Mouse (Mus musculus) neural tube, embryonic 13.5 days (tissue): ENCODE data around the gene Sec22a. TPM values are rescaled to one million over a fixed set of nuclear protein-coding genes. Genes with fewer than 3 reads are reported as not detected.
A peak's percentile ranks its signal among the peaks of the same experiment; 100 is the strongest.

Experiments used
- ATAC-seq: fragments of 200-750 bp; cut with Nextera tagmentation; 2 replicates; pipeline ENCODE4 v1.8.0; 2017; ENCODE audit warnings: low read depth, mild to moderate bottlenecking, moderate TSS enrichment, moderate library complexity
- H3K27ac ChIP-seq: fragments of 300-500 bp; sonication (generic); replicated peaks from 2 replicates; pipeline ENCODE4 v1.5.1; 2015; ENCODE audit warnings: moderate library complexity, mild to moderate bottlenecking, inconsistent platforms
- H3K27me3 ChIP-seq: fragments of 300-500 bp; sonication (generic); 2 replicates; pipeline ENCODE4 v1.6.1; 2015; ENCODE audit warnings: mild to moderate bottlenecking, inconsistent platforms
- H3K36me3 ChIP-seq: fragments of 300-500 bp; sonication (generic); 2 replicates; pipeline ENCODE4 v1.6.1; 2015; ENCODE audit warnings: mild to moderate bottlenecking, inconsistent platforms
- H3K4me1 ChIP-seq: fragments of 300-500 bp; sonication (generic); replicated peaks from 2 replicates; pipeline ENCODE4 v1.6.1; 2015; ENCODE audit warnings: inconsistent platforms
- H3K4me2 ChIP-seq: fragments of 300-500 bp; sonication (generic); 2 replicates; pipeline ENCODE4 v1.6.1; 2015; ENCODE audit warnings: inconsistent platforms, mild to moderate bottlenecking, moderate library complexity
- H3K4me3 ChIP-seq: fragments of 300-500 bp; sonication (generic); 2 replicates; pipeline ENCODE4 v1.5.1; 2015; ENCODE audit warnings: mild to moderate bottlenecking, inconsistent platforms
- H3K9ac ChIP-seq: fragments of 300-500 bp; sonication (generic); 2 replicates; pipeline ENCODE4 v1.6.1; 2015; ENCODE audit warnings: moderate library complexity, mild to moderate bottlenecking, inconsistent platforms
- H3K9me3 ChIP-seq: fragments of 300-500 bp; sonication (generic); 2 replicates; pipeline ENCODE4 v1.6.1; 2016; ENCODE audit warnings: inconsistent platforms
- WGBS: fragments of 180-500 bp; shearing (Covaris S2); methylation state at CpG from one replicate; pipeline ENCODE4 v1.1.7; 2015; 5-methylcytosine and 5-hydroxymethylcytosine counted together
- polyA plus RNA-seq: library from polyadenylated mRNA; unstranded; fragments of >200 nt; fragmentation: Nextera tagmentation; extraction: Ambion mirVana; gene quantifications from 2 replicates; pipeline ENCODE4 v1.2.1, GENCODE M21; 2015

Sec22a gene
- polyA plus RNA-seq, 1 experiment from 2014 or later, result 39.2 TPM

DNA sequence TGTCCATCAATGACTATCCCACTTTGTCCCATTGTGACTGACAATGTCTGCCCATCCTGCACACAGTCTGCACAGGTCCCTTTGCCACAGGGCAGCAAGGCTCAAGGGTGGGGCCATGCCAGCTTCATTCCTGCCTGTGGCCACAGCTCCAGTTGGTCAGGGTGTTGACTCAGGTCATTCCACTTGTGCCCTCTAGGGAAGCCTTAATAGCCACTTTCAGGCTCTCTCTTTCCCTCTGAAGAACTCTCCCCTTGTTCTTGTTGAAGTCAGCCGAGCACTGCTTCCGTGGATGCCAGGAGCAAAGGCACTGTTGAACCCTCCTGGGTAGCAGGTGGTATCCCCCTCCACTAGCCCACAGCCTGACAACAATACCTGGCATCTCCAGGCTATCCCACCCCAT, 81.3 kb downstream of the Sec22a start:
- no peak for ATAC-seq
- no peak overlapping the region for H3K27ac ChIP-seq
- no peaks in the 10 kb centered on the region for H3K27me3 ChIP-seq
- WGBS, result 85% methylated on average over 2 of the region's 2 CpGs
- no peak overlapping the region for H3K9ac ChIP-seq
- H3K4me2 ChIP-seq, result no peak overlapping the region
- H3K9me3 ChIP-seq, result no peaks in the 10 kb centered on the region
- no peaks in the 10 kb centered on the region for H3K4me1 ChIP-seq
- H3K36me3 ChIP-seq, result peaks cover 49% of the 10 kb centered on the region
- no peak overlapping the region for H3K4me3 ChIP-seq

DNA sequence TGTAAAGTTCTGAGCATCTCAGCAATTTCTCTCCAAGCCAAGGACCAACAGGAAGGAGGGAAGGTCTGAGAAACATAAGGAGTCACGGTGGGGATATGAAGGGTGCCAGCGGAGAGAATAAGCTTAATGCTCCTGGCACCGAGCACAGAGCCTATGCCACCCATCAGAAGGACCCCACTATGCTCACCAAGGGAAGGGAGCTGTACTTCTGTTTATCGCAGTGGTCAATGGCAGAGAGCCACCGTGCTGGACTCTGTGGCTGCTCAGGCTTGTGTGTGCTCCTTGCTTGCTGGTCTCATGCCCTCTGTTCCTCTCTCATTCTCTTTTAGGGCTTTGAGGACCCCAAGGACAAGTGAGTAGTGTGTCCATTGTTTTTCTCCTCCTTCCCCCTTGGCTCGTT, 85.6 kb downstream of the Sec22a start:
- Histone ChIP-seq H3K36me3 (peaks cover 35% of the 10 kb centered on the region), H3K27me3 (no peaks in the 10 kb centered on the region), H3K9me3 (no peaks in the 10 kb centered on the region), H3K4me3 (no peak overlapping the region), H3K9ac (no peak overlapping the region), H3K27ac (no peak overlapping the region), H3K4me2 (no peak overlapping the region), H3K4me1 (peaks cover 12% of the 10 kb centered on the region)
- ATAC-seq, result no peak
- WGBS, result 72% methylated on average over 6 of the region's 6 CpGs

DNA sequence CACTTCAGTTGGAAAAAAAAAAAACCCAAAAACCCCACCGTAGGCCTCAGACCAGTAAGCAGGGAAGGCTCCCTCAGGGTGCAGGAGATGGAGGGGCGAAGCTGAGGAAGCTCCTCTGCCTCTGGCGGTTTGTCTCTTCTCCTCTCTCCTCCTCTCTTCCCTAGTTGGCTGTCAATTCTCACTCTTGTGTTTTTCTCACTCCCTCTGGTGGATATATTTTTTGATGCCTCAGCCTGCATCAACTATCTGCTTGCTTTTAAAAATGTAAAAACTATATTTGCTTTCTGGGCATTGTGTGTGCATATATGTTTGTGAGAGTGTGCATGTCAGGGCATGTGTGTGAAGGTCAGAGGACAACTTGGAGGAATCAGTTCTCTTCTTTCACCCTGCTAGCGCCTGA, 91.3 kb downstream of the Sec22a start:
- Histone ChIP-seq H3K27ac (no peak overlapping the region), H3K36me3 (peaks cover 17% of the 10 kb centered on the region), H3K9me3 (no peaks in the 10 kb centered on the region), H3K4me3 (no peak overlapping the region), H3K9ac (no peak overlapping the region), H3K4me2 (no peak overlapping the region), H3K27me3 (no peaks in the 10 kb centered on the region), H3K4me1 (peaks cover 16% of the 10 kb centered on the region)
- no peak for ATAC-seq
- 56% methylated on average over 4 of the region's 4 CpGs for WGBS

DNA sequence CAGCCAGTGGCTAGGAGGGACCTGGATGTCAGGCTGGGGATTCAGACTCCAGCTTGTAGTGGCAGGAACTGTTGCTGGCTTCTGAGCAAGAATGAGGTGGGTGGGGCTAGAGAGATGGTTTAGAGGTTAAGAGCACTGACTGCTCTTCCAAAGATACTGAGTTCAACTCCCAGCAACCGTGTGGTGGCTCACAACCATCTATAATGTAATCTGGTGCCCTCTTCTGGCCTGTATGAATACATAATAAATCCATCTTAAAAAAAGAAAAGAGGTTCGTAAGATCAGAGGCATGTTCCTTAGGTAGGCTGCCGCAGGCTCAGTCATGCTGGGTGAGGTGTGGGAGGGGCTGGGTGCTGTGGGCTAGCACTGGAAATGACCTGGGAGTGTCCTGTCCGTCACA, 92.1 kb downstream of the Sec22a start:
- no peak overlapping the region for H3K4me3 ChIP-seq
- peaks cover 17% of the 10 kb centered on the region for H3K36me3 ChIP-seq
- no peak for ATAC-seq
- H3K27ac ChIP-seq, result no peak overlapping the region
- peaks cover 12% of the 10 kb centered on the region; the same call in 1 of the 2 replicates for H3K4me1 ChIP-seq
- H3K27me3 ChIP-seq, result no peaks in the 10 kb centered on the region
- H3K9me3 ChIP-seq, result no peaks in the 10 kb centered on the region
- H3K9ac ChIP-seq, result no peak overlapping the region
- WGBS, result 51% methylated on average over 4 of the region's 4 CpGs
- no peak overlapping the region for H3K4me2 ChIP-seq

DNA sequence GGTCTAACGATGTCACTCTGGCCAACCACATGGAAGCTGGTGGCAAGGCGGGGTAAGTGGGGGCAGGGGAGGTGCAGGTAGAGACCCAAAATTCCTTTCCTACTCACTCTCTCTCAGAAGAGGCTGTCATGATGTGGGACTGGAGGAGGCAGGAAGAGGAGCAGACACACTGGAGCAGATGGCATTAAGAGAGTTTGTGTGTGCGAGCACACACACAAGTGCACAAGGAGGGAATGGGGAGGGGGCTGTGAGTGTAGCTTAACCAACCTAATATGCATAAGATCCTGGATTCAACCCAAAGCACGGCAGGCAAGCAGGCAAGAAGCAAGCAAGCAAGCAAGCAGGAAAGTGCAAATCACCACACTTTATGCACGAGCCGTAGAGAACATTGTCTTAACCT, 92.8 kb downstream of the Sec22a start:
- no peak overlapping the region for H3K27ac ChIP-seq
- WGBS, result 81% methylated on average over 6 of the region's 6 CpGs
- H3K36me3 ChIP-seq, result peaks cover 17% of the 10 kb centered on the region
- H3K4me1 ChIP-seq, result peaks cover 9% of the 10 kb centered on the region; the same call in 1 of the 2 replicates
- no peak overlapping the region for H3K4me2 ChIP-seq
- no peak overlapping the region for H3K9ac ChIP-seq
- H3K27me3 ChIP-seq, result no peaks in the 10 kb centered on the region
- no peak overlapping the region for H3K4me3 ChIP-seq
- H3K9me3 ChIP-seq, result no peaks in the 10 kb centered on the region
- no peak for ATAC-seq

DNA sequence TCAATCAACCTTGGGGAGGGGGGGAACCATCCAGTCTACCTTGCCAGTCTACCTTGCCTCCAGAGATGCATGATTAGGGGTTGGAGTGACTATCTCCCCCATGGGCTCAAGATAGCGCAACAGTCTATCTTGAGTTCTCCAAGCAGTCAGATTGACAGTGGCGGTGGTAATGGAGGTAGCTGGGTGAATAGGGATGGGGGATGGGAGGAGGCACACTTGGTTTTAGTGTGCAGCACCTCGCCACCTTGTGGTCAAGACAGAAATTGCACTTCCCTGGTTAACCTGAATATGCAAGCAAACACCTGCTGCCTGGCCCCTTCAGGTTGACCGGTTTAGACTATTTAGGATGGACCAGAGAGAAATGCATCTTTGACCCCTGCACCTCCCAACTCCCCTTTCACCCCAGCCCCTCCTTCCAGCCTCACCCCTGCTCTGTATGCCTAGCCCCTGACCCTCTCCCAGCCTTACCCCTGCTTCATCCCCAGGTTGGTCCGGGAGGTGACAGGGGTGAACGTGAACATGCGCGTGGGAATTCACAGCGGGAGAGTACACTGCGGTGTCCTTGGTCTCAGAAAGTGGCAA, 93.3 kb downstream of the Sec22a start:
- H3K27ac ChIP-seq, result no peak overlapping the region
- no peaks in the 10 kb centered on the region for H3K9me3 ChIP-seq
- 52% methylated on average over 10 of the region's 10 CpGs for WGBS
- no peak overlapping the region for H3K9ac ChIP-seq
- H3K4me2 ChIP-seq, result no peak overlapping the region
- ATAC-seq, result peak; percentile 41
- no peaks in the 10 kb centered on the region for H3K27me3 ChIP-seq
- H3K4me1 ChIP-seq, result peaks cover 4% of the 10 kb centered on the region; the same call in 1 of the 2 replicates
- H3K4me3 ChIP-seq, result no peak overlapping the region
- H3K36me3 ChIP-seq, result peaks cover 16% of the 10 kb centered on the region

Other genes starting within 250 kb of the Sec22a start
- gene Adcy5, start 209.0 kb downstream of the Sec22a start, polyA plus RNA-seq, result 4.0 and 5.3 TPM in 2 replicates
- gene Pdia5, start 127.0 kb upstream of the Sec22a start, polyA plus RNA-seq, result 20.3 and 22.7 TPM in 2 replicates
- gene Sema5b, start 177.2 kb upstream of the Sec22a start, polyA plus RNA-seq, result 24.0 and 27.4 TPM in 2 replicates